Mouse (Mus musculus): ENCODE measurements at regions not wholly inside any gene's neighbourhood (a gene's known extent, or its start where the extent isn't known, plus 50 kb on each side); places are given as distances from the start of the nearest gene placed in this dataset.

- DNase-seq (ENCODE audit: low read depth) = peak; percentile 4
Observed at GRCm38 (mm10) chr19:22047657-22048056, 91.2 kb upstream of the Trpm3 start.

GRCm38 (mm10) chr19:22066302-22066701 lies 72.5 kb upstream of the Trpm3 start:
- DNase-seq (ENCODE audit: low read depth) = no peak

GRCm38 (mm10) chr19:22070246-22071030 lies 68.4 kb upstream of the Trpm3 start:
- no peak for DNase-seq (ENCODE audit: low read depth)

GRCm38 (mm10) chr19:22071701-22072100 lies 67.1 kb upstream of the Trpm3 start:
- DNase-seq (ENCODE audit: low read depth) = peak; percentile 11

GRCm38 (mm10) chr19:22074042-22074441 lies 64.8 kb upstream of the Trpm3 start:
- DNase-seq (ENCODE audit: low read depth) = peak; percentile 7

GRCm38 (mm10) chr19:22081448-22081847 lies 57.4 kb upstream of the Trpm3 start:
- DNase-seq (ENCODE audit: low read depth) = no peak

Measured in NIH3T3 (cell line).